Comparison of ENCODE assay signal across 11 mouse cellular contexts in genomic region chr10:51945701-51946100, GRCm38 (mm10).
DNase-seq lines count a peak whose midpoint lies in the region; ATAC-seq lines count a peak whose summit lies in the region.
"Had no signal": no experiment of that assay in that cellular context is flagged by ENCODE, and none has a peak within 500 bp of the region (broad histone marks: within the 10 kb centered on the region; RNA-seq: fewer than 3 reads in every experiment).

No protein-coding gene starts in this region.

- 0 out of 2 replicates have a peak, but pooled peaks have one; percentile 35 for ATAC-seq in kidney, embryonic 16.5 days (ENCODE audit: low FRiP score, low TSS enrichment)
- 0 out of 2 replicates have a peak, but pooled peaks have one; percentile 49 for ATAC-seq in embryonic facial prominence, embryonic 12.5 days (ENCODE audit: insufficient number of reproducible peaks, insufficient read depth, low FRiP score, low TSS enrichment)
- ATAC-seq: midbrain, embryonic 16.5 days had no signal

- no peaks in the 10 kb centered on the region for H3K9me3 ChIP-seq in kidney, embryonic 16.5 days (ENCODE audit: low read length)
- H3K9me3 ChIP-seq in embryonic facial prominence, embryonic 12.5 days = no peaks in the 10 kb centered on the region
- H3K9me3 ChIP-seq: hindbrain, embryonic 13.5 days had no signal

- no peak overlapping the region for H3K4me3 ChIP-seq in kidney, embryonic 16.5 days (ENCODE audit: low read length)
- H3K4me3 ChIP-seq in embryonic facial prominence, embryonic 12.5 days = no peak overlapping the region
- H3K4me3 ChIP-seq: hindbrain, embryonic 13.5 days had no signal

- DNase-seq in kidney, adult 11 months = no peak
- DNase-seq in forelimb bud, embryonic 11.5 days (ENCODE audit: low read depth, low spot score) = peak; percentile 11
- DNase-seq in retina, embryonic 14.5 days (ENCODE audit: low spot score) = peak; percentile 12
- no peak for DNase-seq in adrenal gland, adult 18-20 months (ENCODE audit: low spot score in 2 of 2)
- no peak for DNase-seq in layer of hippocampus, adult 8-10 months (ENCODE audit: low spot score in 2 of 2)
- DNase-seq: adrenal gland, postnatal 14 days; lung, embryonic 14.5 days had no signal

- H3K27ac ChIP-seq in kidney, embryonic 16.5 days (ENCODE audit: low read length) = no peak overlapping the region
- H3K27ac ChIP-seq in embryonic facial prominence, embryonic 12.5 days = no peak overlapping the region
- H3K27ac ChIP-seq: hindbrain, embryonic 13.5 days had no signal

- H3K4me1 ChIP-seq in kidney, embryonic 16.5 days (ENCODE audit: insufficient read depth, low read length) = no peaks in the 10 kb centered on the region
- H3K4me1 ChIP-seq in embryonic facial prominence, embryonic 12.5 days = peaks cover 5% of the 10 kb centered on the region; the same call in 1 of the 2 replicates
- H3K4me1 ChIP-seq: hindbrain, embryonic 13.5 days had no signal

- H3K27me3 ChIP-seq in kidney, embryonic 16.5 days (ENCODE audit: insufficient read depth, low read length) = no peaks in the 10 kb centered on the region
- no peaks in the 10 kb centered on the region for H3K27me3 ChIP-seq in embryonic facial prominence, embryonic 12.5 days
- H3K27me3 ChIP-seq: hindbrain, embryonic 13.5 days had no signal

- 30% methylated on average over 4 of the region's 4 CpGs for WGBS in kidney, embryonic 16.5 days
- 22% methylated on average over 4 of the region's 4 CpGs for WGBS in embryonic facial prominence, embryonic 12.5 days

- no peak overlapping the region for H3K9ac ChIP-seq in kidney, embryonic 16.5 days (replicated peaks; ENCODE audit: low read length)
- H3K9ac ChIP-seq in embryonic facial prominence, embryonic 12.5 days = no peak overlapping the region
- H3K9ac ChIP-seq: hindbrain, embryonic 13.5 days; lung, embryonic 14.5 days had no signal

- H3K36me3 ChIP-seq in kidney, embryonic 16.5 days (ENCODE audit: insufficient read depth, low read length) = no peaks in the 10 kb centered on the region
- H3K36me3 ChIP-seq in embryonic facial prominence, embryonic 12.5 days = no peaks in the 10 kb centered on the region
- H3K36me3 ChIP-seq: hindbrain, embryonic 13.5 days had no signal

- H3K4me2 ChIP-seq in kidney, embryonic 16.5 days (replicated peaks; ENCODE audit: low read depth, low read length) = no peak overlapping the region
- H3K4me2 ChIP-seq in embryonic facial prominence, embryonic 12.5 days (replicated peaks) = no peak overlapping the region
- H3K4me2 ChIP-seq: hindbrain, embryonic 13.5 days; lung, embryonic 14.5 days had no signal

Comparison
In these comparisons a context has a peak if more than half of its experiments do, and no peak if none do; other contexts are left out.
1. DNase-seq: peak in forelimb bud, embryonic 11.5 days (single experiment) and retina, embryonic 14.5 days (single experiment); none in kidney, adult 11 months (single experiment), adrenal gland, adult 18-20 months (0 of 2) and layer of hippocampus, adult 8-10 months (0 of 2).